Mouse (Mus musculus) liver, embryonic 13.5 days (tissue): ENCODE measurements around the gene Cdhr2. TPM values are rescaled to one million over a fixed set of nuclear protein-coding genes. Genes with fewer than 3 reads are reported as not detected.

Source experiments
- ATAC-seq: fragments of 200-750 bp; cut with Nextera tagmentation; 2 replicates; pipeline ENCODE4 v1.8.0; 2017; ENCODE audit warnings: low read depth, mild to moderate bottlenecking, moderate number of reproducible peaks, moderate library complexity
- DNase-seq: peaks from one replicate; pipeline ENCODE4 v3.0.0; 2022
- H3K27ac ChIP-seq: fragments of 300-500 bp; sonication (generic); 2 replicates; pipeline ENCODE4 v1.5.1; 2015; ENCODE audit warnings: moderate library complexity, mild to moderate bottlenecking, inconsistent platforms
- H3K27me3 ChIP-seq: fragments of 300-500 bp; sonication (generic); 2 replicates; pipeline ENCODE4 v1.6.1; 2015; ENCODE audit warnings: mild to moderate bottlenecking, inconsistent platforms
- H3K36me3 ChIP-seq: fragments of 300-500 bp; sonication (generic); 2 replicates; pipeline ENCODE4 v1.6.1; 2015; ENCODE audit warnings: mild to moderate bottlenecking, inconsistent platforms
- H3K4me1 ChIP-seq: fragments of 300-500 bp; sonication (generic); replicated peaks from 2 replicates; pipeline ENCODE4 v1.6.1; 2015; ENCODE audit warnings: inconsistent platforms
- H3K4me2 ChIP-seq: fragments of 300-500 bp; sonication (generic); 2 replicates; pipeline ENCODE4 v1.6.1; 2015; ENCODE audit warnings: inconsistent platforms, mild to moderate bottlenecking, moderate library complexity
- H3K4me3 ChIP-seq: fragments of 300-500 bp; sonication (generic); replicated peaks from 2 replicates; pipeline ENCODE4 v1.5.1; 2015; ENCODE audit warnings: mild to moderate bottlenecking, inconsistent platforms
- H3K9ac ChIP-seq: fragments of 300-500 bp; sonication (generic); 2 replicates; pipeline ENCODE4 v1.6.1; 2015; ENCODE audit warnings: mild to moderate bottlenecking, inconsistent platforms
- H3K9me3 ChIP-seq: fragments of 300-500 bp; sonication (generic); replicated peaks from 2 replicates; pipeline ENCODE4 v1.6.1; 2016; ENCODE audit warnings: inconsistent platforms
- WGBS: fragments of 180-500 bp; shearing (Covaris S2); methylation state at CpG from one replicate; pipeline ENCODE4 v1.1.7; 2015; ENCODE audit not compliant: insufficient replicate concordance; 5-methylcytosine and 5-hydroxymethylcytosine counted together
- polyA plus RNA-seq: library from polyadenylated mRNA; unstranded; fragments of >200 nt; fragmentation: Nextera tagmentation; extraction: Ambion mirVana; gene quantifications from 2 replicates; pipeline ENCODE4 v1.2.1, GENCODE M21; 2015

Gene Cdhr2
- polyA plus RNA-seq, 1 experiment from 2014 or later: 7.8 TPM

DNA sequence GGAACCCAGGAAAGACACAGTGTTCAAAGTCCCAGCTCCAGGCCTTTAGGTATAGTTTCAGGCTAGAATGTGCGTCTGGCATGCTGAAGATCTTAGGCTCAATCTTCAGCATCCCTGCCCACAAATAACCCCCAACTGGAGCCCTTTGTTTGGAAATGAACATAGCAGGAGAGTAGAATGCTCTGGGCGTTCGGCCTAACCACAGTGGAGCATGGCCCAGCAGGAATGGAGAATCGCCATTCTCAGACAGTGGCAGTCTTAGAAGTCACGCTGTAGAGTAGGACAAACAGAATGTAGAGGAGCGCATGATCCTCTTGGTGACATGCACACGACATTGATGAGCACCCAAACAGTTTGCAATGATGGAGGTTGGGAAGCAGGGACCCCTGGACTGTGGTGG, 59.6 kb downstream of the Cdhr2 start:
- no peak for ATAC-seq

DNA sequence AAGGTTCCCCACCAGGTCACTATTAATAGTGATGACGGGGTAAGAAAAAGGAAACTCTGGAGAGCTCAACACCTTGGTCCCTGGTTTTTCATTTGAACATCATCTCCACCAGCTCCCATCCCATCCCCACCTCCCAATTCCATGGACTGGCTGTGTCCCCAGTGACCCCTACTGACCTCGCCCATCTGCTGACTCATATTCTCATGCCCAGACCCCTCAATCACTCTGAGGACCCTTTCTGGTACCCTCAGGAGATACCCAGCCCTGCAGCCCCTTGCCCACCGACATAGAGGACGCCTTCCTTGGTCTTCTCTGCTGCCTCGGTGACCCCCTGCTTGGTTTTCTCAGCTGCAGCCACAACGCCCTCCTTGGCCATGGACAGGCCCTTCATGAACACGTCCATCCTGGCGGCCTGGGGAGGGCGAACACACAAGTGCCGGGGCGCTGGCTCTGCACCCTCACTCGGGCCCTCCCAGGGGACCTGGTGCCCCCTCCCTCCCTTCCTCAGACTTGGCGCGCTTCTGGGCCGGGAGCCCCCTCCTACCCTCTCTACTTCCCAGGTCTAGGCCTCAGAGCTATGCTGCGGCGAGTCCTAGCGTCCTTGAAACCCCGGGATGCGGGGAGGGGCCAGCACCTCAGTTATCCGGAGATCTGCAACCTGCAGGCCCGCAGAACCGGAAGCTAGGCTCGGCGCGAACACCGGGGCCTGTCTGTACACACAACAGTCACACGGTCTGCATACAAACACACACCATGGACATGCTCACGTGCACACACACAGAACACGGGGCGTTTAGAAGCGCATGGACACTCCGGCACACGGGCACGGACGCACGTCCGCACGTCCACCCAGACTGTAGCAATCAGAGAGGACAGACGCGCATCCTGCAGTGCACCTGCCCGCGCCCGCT, 64.3 kb downstream of the Cdhr2 start:
- Histone ChIP-seq H3K27me3 (peaks cover 68% of the 10 kb centered on the region), H3K27ac (no peak overlapping the region), H3K4me3 (peak overlapping the region; percentile 16), H3K9me3 (peaks cover 4% of the 10 kb centered on the region; the same call in 1 of the 2 replicates), H3K4me2 (peak overlapping the region; percentile 41), H3K9ac (no peak overlapping the region), H3K36me3 (no peaks in the 10 kb centered on the region), H3K4me1 (peaks cover 10% of the 10 kb centered on the region)
- ATAC-seq (no peak), DNase-seq (no peak)
- WGBS: 5% methylated on average over 44 of the region's 44 CpGs

More for the DNA sequence above, 59.6 kb downstream of the Cdhr2 start:
- DNase-seq: no peak
- WGBS: 57% methylated on average over 7 of the region's 7 CpGs
- H3K27me3 ChIP-seq: peaks cover 92% of the 10 kb centered on the region
- H3K27ac ChIP-seq: no peak overlapping the region
- no peak overlapping the region for H3K9ac ChIP-seq
- peaks cover 6% of the 10 kb centered on the region for H3K4me1 ChIP-seq
- no peak overlapping the region for H3K4me2 ChIP-seq
- H3K36me3 ChIP-seq: no peaks in the 10 kb centered on the region
- no peak overlapping the region for H3K4me3 ChIP-seq
- no peaks in the 10 kb centered on the region for H3K9me3 ChIP-seq

DNA sequence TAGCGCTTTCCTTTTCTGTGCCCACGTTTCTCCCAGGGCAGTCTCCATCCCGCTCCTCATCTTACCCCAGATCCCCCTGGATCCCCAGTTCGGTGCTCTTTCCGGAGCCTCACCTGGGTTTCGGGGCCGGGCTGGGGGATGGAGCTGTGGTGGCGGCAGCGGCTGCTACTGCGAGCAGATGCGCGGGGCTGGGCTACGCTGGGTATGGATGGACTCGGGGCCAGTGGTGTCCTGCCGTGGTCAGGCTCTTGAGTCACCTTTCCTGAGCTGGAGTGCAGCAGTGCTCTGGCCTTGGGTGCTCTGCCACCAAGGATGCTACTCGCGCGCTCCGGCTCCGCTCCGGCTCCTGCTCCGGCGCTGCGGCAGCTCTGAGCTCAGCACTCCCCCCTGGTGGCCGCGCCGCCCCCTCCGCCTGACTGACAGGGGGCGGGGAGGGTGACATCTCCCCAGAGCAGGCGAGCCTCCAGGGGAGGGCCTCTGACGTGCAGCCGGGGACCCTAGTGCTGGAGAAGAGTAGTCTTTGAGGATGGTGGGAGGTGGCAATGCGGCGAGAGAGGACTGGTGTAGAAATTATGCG, 65.0 kb downstream of the Cdhr2 start, which contains the start of gene Sncb:
TSS of gene Sncb (minus strand) at position 404 of the 577 bp plus-strand sequence.
- peak within 1 kb of the TSS; percentile 16 for H3K4me3 ChIP-seq
- peaks cover 4% of the 10 kb centered on the region; the same call in 1 of the 2 replicates for H3K9me3 ChIP-seq
- peaks cover 10% of the 10 kb centered on the region for H3K4me1 ChIP-seq
- ATAC-seq (no peak), DNase-seq (no peak)
- H3K4me2 ChIP-seq: peak within 1 kb of the TSS; percentile 41
- H3K27me3 ChIP-seq: peaks cover 62% of the 10 kb centered on the region
- no peak within 1 kb of the TSS for H3K9ac ChIP-seq
- H3K36me3 ChIP-seq: no peaks in the 10 kb centered on the region
- H3K27ac ChIP-seq: no peak within 1 kb of the TSS
- 3% methylated on average over 33 of the region's 35 CpGs for WGBS

DNA sequence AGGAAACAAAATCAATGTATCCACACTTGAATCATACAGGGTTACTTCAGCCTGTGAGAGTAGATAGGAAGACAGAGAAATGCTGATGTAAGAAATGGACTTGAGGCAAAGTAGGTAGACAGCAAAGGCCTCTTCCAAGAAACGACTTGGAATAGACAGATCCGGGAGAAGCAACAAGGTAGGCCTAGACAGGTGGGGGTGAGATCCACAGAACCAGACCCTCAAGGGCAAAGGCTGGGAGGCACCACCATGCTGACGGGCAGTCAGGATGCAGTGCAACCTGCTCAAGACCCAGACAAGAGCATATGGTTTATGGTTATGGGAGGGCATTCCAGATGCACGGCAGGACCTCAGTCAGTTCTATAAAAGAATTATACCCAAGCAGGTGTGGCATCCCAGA, 65.8 kb downstream of the Cdhr2 start:
- H3K4me2 ChIP-seq: no peak overlapping the region
- WGBS: 52% methylated on average over 4 of the region's 4 CpGs
- no peak overlapping the region for H3K27ac ChIP-seq
- H3K4me3 ChIP-seq: no peak overlapping the region
- peaks cover 4% of the 10 kb centered on the region; the same call in 1 of the 2 replicates for H3K9me3 ChIP-seq
- peaks cover 58% of the 10 kb centered on the region for H3K27me3 ChIP-seq
- no peak for DNase-seq
- no peaks in the 10 kb centered on the region for H3K36me3 ChIP-seq
- peaks cover 10% of the 10 kb centered on the region for H3K4me1 ChIP-seq
- H3K9ac ChIP-seq: no peak overlapping the region
- ATAC-seq: no peak

DNA sequence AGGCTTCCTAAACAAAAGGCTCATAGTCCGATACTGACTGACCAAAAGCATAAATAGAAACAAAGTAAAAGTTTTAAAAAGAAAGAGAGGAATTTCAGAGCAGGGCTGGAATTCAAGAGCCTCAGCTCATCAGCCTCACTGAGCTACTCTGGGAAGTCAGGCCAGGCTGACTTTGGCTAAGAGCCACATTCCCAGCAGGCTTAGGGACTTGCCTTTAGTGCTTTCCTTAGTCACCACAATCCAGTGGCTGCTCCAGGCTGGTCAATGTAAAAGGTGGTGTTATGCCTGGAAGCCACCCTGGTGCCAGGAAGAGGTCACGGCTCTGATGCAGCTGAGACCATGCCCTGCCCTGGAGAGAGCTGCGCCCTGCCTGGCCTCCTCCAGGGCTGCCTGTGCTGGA, 79.3 kb downstream of the Cdhr2 start:
- no peak overlapping the region for H3K27ac ChIP-seq
- no peak for DNase-seq
- H3K4me2 ChIP-seq: no peak overlapping the region
- H3K4me1 ChIP-seq: no peaks in the 10 kb centered on the region
- no peak overlapping the region for H3K9ac ChIP-seq
- H3K36me3 ChIP-seq: no peaks in the 10 kb centered on the region
- H3K4me3 ChIP-seq: no peak overlapping the region
- H3K27me3 ChIP-seq: no peaks in the 10 kb centered on the region
- no peaks in the 10 kb centered on the region for H3K9me3 ChIP-seq
- 62% methylated on average over 3 of the region's 3 CpGs for WGBS
- no peak for ATAC-seq

DNA sequence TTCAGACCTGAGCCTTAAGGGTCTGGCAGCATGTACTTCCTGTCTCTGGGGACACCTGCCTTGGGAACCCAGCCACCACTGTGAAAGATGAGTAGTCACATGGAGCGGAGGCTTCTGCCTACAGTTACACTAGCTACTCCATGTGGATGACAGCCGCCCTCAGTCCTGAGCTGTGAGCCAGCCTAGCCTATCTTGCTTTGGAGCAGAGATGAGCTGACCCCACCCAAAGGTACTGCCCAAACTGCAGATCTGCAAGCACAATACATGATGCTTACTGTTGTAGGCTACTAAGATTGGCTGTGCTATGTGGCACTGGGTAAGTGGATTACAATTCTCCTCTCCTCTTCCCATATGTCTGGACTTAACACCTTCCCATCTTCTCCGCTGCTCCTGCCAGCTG, 79.8 kb downstream of the Cdhr2 start:
- 69% methylated on average over 3 of the region's 3 CpGs for WGBS
- H3K9ac ChIP-seq: no peak overlapping the region
- ATAC-seq (no peak), DNase-seq (no peak)
- no peaks in the 10 kb centered on the region for H3K9me3 ChIP-seq
- no peak overlapping the region for H3K4me3 ChIP-seq
- H3K27me3 ChIP-seq: peaks cover under 1% of the 10 kb centered on the region; the same call in 1 of the 2 replicates
- H3K36me3 ChIP-seq: no peaks in the 10 kb centered on the region
- no peak overlapping the region for H3K27ac ChIP-seq
- no peaks in the 10 kb centered on the region for H3K4me1 ChIP-seq
- no peak overlapping the region for H3K4me2 ChIP-seq

DNA sequence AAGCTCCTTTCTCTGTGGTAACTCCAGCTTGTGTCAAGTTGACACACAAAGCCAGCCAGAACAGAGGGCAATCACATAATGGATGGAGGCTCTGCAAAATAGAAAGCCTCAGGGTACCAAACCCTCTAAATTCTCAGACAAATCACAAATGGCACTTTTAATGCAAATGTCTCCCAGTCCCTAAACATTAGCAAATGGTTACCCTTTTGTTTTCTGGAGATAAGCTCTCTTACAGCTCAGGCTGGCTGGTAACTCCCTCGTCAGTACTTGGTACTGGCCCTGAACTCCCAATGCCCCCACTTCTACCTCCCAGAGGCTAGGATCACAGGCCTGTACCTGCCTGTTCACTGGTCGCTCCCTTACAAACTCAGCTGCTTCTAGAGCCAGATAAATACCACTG, 82.0 kb downstream of the Cdhr2 start:
- Histone ChIP-seq H3K4me1 (no peaks in the 10 kb centered on the region), H3K27me3 (peaks cover 3% of the 10 kb centered on the region; the same call in 1 of the 2 replicates), H3K9me3 (no peaks in the 10 kb centered on the region), H3K27ac (no peak overlapping the region), H3K4me2 (no peak overlapping the region), H3K9ac (no peak overlapping the region), H3K4me3 (no peak overlapping the region), H3K36me3 (no peaks in the 10 kb centered on the region)
- no peak for DNase-seq
- WGBS: 25% methylated on average over 2 of the region's 2 CpGs
- ATAC-seq: no peak

DNA sequence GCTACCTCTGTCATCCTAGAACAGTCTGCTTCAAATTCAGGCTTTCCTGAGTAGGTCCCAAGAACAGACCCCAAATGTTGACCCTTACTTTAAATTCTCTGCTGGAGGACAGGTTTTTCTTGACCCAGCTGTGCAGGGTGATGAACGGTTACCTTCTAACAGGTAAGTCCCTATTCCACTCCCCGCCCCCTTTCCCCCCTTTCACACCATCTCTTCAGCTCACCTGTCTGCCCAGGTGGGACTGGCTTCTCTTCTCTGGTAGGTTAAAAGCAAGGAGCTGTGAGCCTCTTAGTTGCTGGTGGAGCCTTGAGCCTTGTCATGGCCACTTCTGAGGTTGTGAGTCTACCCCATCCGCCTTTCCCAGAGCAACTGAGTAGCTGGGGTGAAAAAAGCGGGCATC, 82.4 kb downstream of the Cdhr2 start, which contains the start of gene Eif4e1b:
TSS of gene Eif4e1b (plus strand) at position 301 of the 400 bp plus-strand sequence.
- Histone ChIP-seq H3K9ac (no peak within 1 kb of the TSS), H3K36me3 (no peaks in the 10 kb centered on the region), H3K9me3 (no peaks in the 10 kb centered on the region), H3K27me3 (peaks cover 7% of the 10 kb centered on the region; the same call in 1 of the 2 replicates), H3K4me3 (no peak within 1 kb of the TSS), H3K4me2 (no peak within 1 kb of the TSS), H3K4me1 (peaks cover under 1% of the 10 kb centered on the region; the same call in 1 of the 2 replicates), H3K27ac (no peak within 1 kb of the TSS)
- 60% methylated on average over 4 of the region's 4 CpGs for WGBS
- ATAC-seq (no peak), DNase-seq (no peak)

Other genes with a start within 250 kb of the Cdhr2 start
- 67.5 and 69.2 TPM in 2 replicates for gene Thoc3, start 232.6 kb upstream of the Cdhr2 start, polyA plus RNA-seq
- gene Simc1, start 197.7 kb upstream of the Cdhr2 start, polyA plus RNA-seq: 2.3 and 2.5 TPM in 2 replicates
- 53.0 and 60.1 TPM in 2 replicates for gene 4833439L19Rik, start 136.0 kb upstream of the Cdhr2 start, polyA plus RNA-seq
- 9.0 and 9.2 TPM in 2 replicates for gene Arl10, start 126.4 kb upstream of the Cdhr2 start, polyA plus RNA-seq
- gene Nop16, start 111.4 kb upstream of the Cdhr2 start, polyA plus RNA-seq: 74.9 and 84.5 TPM in 2 replicates
- gene Higd2a, start 111.3 kb upstream of the Cdhr2 start, polyA plus RNA-seq: 117 and 118 TPM in 2 replicates
- 51.0 and 54.2 TPM in 2 replicates for gene Cltb, start 90.1 kb upstream of the Cdhr2 start, polyA plus RNA-seq
- gene Faf2, start 79.7 kb upstream of the Cdhr2 start, polyA plus RNA-seq: 30.5 and 33.9 TPM in 2 replicates
- gene Rnf44, start 7.6 kb upstream of the Cdhr2 start, polyA plus RNA-seq: 23.8 and 24.5 TPM in 2 replicates
- gene Gprin1, start 48.4 kb downstream of the Cdhr2 start, polyA plus RNA-seq: 0.02 and 0.05 TPM in 2 replicates
- gene Sncb, start 65.1 kb downstream of the Cdhr2 start, polyA plus RNA-seq: not detected in 2 replicates
- not detected in 2 replicates for gene Eif4e1b, start 82.5 kb downstream of the Cdhr2 start, polyA plus RNA-seq
- gene Tspan17, start 87.9 kb downstream of the Cdhr2 start, polyA plus RNA-seq: 1.5 and 2.0 TPM in 2 replicates
- 0.52 and 0.55 TPM in 2 replicates for gene Unc5a, start 247.9 kb downstream of the Cdhr2 start, polyA plus RNA-seq